Mouse (Mus musculus): Measurements from ENCODE around the gene Ralgps1.

DNA sequence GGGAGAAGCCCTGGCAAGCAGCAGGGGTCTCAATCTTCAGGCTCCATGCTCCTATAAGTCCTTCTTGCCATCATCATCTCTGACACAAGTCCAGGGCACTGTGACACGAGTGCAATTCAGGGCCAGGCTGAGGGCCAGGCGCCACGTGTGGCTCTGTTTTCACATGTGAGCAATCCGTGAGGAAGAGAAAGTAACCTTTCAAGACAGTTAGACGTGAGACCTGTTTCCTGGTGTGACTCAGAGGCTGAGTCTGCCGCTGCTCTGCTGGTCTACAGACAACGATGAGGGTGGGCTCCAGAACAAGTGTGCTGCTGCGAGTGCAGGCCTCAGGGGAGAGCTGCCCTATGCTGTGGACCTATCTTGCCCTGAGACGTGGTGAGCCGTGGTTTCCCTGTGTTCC lies 198.2 kb downstream of the Ralgps1 start:
- TF ChIP-seq CTCF (IDR thresholded peaks at IDR 0.05; ENCODE audit: borderline replicate concordance, insufficient read depth, low read depth, low read length) (no peak), POLR2A (IDR thresholded peaks at IDR 0.05; ENCODE audit: borderline replicate concordance, insufficient read depth, low read length) (no peak)

Data from cerebellum, adult 2 months (tissue).